16 mouse cellular contexts compared by ENCODE assay signal in the genomic region with DNA sequence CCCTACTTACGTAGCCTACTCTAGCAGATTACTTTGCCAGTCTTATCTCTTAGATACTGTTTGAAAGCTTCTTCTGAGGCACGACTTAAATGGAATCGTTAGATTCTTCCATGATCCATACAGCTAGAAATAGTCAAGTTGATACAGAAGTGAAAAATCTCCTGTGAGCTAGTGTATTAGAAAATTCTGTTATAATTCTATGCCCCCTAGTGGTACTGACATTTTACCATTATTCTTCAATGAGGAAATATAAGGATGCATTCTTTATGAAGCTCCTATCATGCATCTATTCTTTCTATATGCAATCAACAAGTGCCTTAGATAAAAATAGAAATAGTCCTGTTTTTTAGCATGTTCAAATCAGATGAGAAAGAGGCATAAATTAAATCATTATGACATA. TPM values are rescaled to one million over a fixed set of nuclear protein-coding genes. Genes with fewer than 3 reads are reported as not detected.
DNase-seq lines count a peak whose midpoint lies in the region; ATAC-seq and TF ChIP-seq lines count a peak whose summit lies in the region.
"Had no signal": no experiment of that assay in that cellular context is flagged by ENCODE, and none has a peak within 500 bp of the region (broad histone marks: within the 10 kb centered on the region; RNA-seq: fewer than 3 reads in every experiment).

No protein-coding gene starts in this region.

- H3K4me1 ChIP-seq in limb, embryonic 14.5 days (ENCODE audit: control insufficient read depth, insufficient read depth, low read length) = 0 out of 2 replicates have a peak, but pooled peaks cover 2% of the 10 kb centered on the region
- H3K4me1 ChIP-seq in limb, embryonic 10.5 days = peaks cover 4% of the 10 kb centered on the region
- 0 out of 2 replicates have a peak, but pooled peaks cover 2% of the 10 kb centered on the region for H3K4me1 ChIP-seq in embryonic facial prominence, embryonic 14.5 days (ENCODE audit: control insufficient read depth, insufficient read depth, low read length)

- H3K36me3 ChIP-seq in limb, embryonic 14.5 days (ENCODE audit: control insufficient read depth, insufficient read depth, low read length) = no peaks in the 10 kb centered on the region
- H3K36me3 ChIP-seq in limb, embryonic 10.5 days = no peaks in the 10 kb centered on the region
- no peaks in the 10 kb centered on the region for H3K36me3 ChIP-seq in embryonic facial prominence, embryonic 14.5 days (ENCODE audit: control insufficient read depth, insufficient read depth, low read length)
- H3K36me3 ChIP-seq: embryonic facial prominence, embryonic 13.5 days; hindbrain, embryonic 15.5 days; midbrain, embryonic 15.5 days had no signal

- H3K27ac ChIP-seq in limb, embryonic 14.5 days (replicated peaks; ENCODE audit: low read depth, low read length) = no peak overlapping the region
- no peak overlapping the region for H3K27ac ChIP-seq in limb, embryonic 10.5 days
- no peak overlapping the region for H3K27ac ChIP-seq in embryonic facial prominence, embryonic 14.5 days (replicated peaks; ENCODE audit: low read depth, low read length)
- H3K27ac ChIP-seq: embryonic facial prominence, embryonic 13.5 days; hindbrain, embryonic 15.5 days; liver, embryonic 14.5 days; macrophage; midbrain, embryonic 15.5 days had no signal

- no peak overlapping the region for H3K4me2 ChIP-seq in limb, embryonic 14.5 days (replicated peaks; ENCODE audit: low read depth, low read length, severe bottlenecking)
- no peak overlapping the region for H3K4me2 ChIP-seq in embryonic facial prominence, embryonic 14.5 days (ENCODE audit: low read depth, low read length)
- H3K4me2 ChIP-seq: embryonic facial prominence, embryonic 13.5 days; hindbrain, embryonic 15.5 days; midbrain, embryonic 15.5 days had no signal

- TF ChIP-seq POLR2A in limb, embryonic 14.5 days (IDR thresholded peaks at IDR 0.05; ENCODE audit: borderline replicate concordance, extremely low read depth, insufficient read depth, insufficient read length) = no peak

- ATAC-seq in frontal cortex, adult (ENCODE audit: low TSS enrichment) = 0 out of 2 replicates have a peak, but pooled peaks have one; percentile 35
- ATAC-seq in limb, embryonic 14.5 days (ENCODE audit: low FRiP score, low read depth) = no peak
- no peak for ATAC-seq in embryonic facial prominence, embryonic 14.5 days (ENCODE audit: low read depth)
- ATAC-seq: forebrain, embryonic 16.5 days; midbrain, embryonic 15.5 days had no signal

- WGBS in limb, embryonic 14.5 days = 78% methylated on average over 3 of the region's 3 CpGs
- WGBS in limb, embryonic 10.5 days = 82% methylated on average over 3 of the region's 3 CpGs
- 73% methylated on average over 3 of the region's 3 CpGs for WGBS in embryonic facial prominence, embryonic 14.5 days

- no peaks in the 10 kb centered on the region for H3K27me3 ChIP-seq in limb, embryonic 14.5 days (ENCODE audit: control insufficient read depth, insufficient read depth, low read length)
- peaks cover 17% of the 10 kb centered on the region for H3K27me3 ChIP-seq in limb, embryonic 10.5 days (ENCODE audit: low read depth, poor library complexity, severe bottlenecking)
- H3K27me3 ChIP-seq in embryonic facial prominence, embryonic 14.5 days (replicated peaks; ENCODE audit: control insufficient read depth, insufficient read depth, low read length) = peaks cover 4% of the 10 kb centered on the region; the same call in 1 of the 2 replicates

- no peaks in the 10 kb centered on the region for H3K9me3 ChIP-seq in limb, embryonic 14.5 days (ENCODE audit: control insufficient read depth, low read length)
- H3K9me3 ChIP-seq in limb, embryonic 10.5 days (replicated peaks) = no peaks in the 10 kb centered on the region
- no peaks in the 10 kb centered on the region for H3K9me3 ChIP-seq in embryonic facial prominence, embryonic 14.5 days (ENCODE audit: control insufficient read depth, low read length)
- H3K9me3 ChIP-seq: embryonic facial prominence, embryonic 13.5 days; hindbrain, embryonic 15.5 days; midbrain, embryonic 15.5 days had no signal

- H3K9ac ChIP-seq in limb, embryonic 14.5 days (ENCODE audit: low read depth, low read length, severe bottlenecking) = no peak overlapping the region
- no peak overlapping the region for H3K9ac ChIP-seq in embryonic facial prominence, embryonic 14.5 days (ENCODE audit: low read depth, low read length)
- H3K9ac ChIP-seq: embryonic facial prominence, embryonic 13.5 days; hindbrain, embryonic 15.5 days; liver, embryonic 14.5 days; midbrain, embryonic 15.5 days had no signal

- no peak overlapping the region for H3K4me3 ChIP-seq in limb, embryonic 14.5 days (replicated peaks; ENCODE audit: low read length)
- no peak overlapping the region for H3K4me3 ChIP-seq in limb, embryonic 10.5 days
- no peak overlapping the region for H3K4me3 ChIP-seq in embryonic facial prominence, embryonic 14.5 days (ENCODE audit: low read depth, low read length)
- H3K4me3 ChIP-seq: embryonic facial prominence, embryonic 13.5 days; hindbrain, embryonic 15.5 days; midbrain, embryonic 15.5 days had no signal

- no peak for DNase-seq in frontal cortex, postnatal 14 days (ENCODE audit: low spot score in 2 of 2)
- DNase-seq in limb, embryonic 14.5 days (ENCODE audit: low spot score) = peak; percentile 17
- DNase-seq in limb, embryonic 10.5 days (ENCODE audit: low spot score) = no peak
- DNase-seq in A20 (ENCODE audit: low read depth, low spot score) = peak; percentile 41
- DNase-seq in embryonic facial prominence, embryonic 14.5 days (ENCODE audit: low spot score) = peak; percentile 53
- DNase-seq in cerebellum, postnatal 14 days = no peak
- DNase-seq: cerebellum, adult 9-10 months; gastrocnemius, postnatal 36 days; layer of hippocampus, adult 9-11 months had no signal

RNA-seq across cellular contexts. Expression of a gene that starts 5.4 kb away (rescaled TPM):
- polyA plus RNA-seq in limb, embryonic 14.5 days (2012; rRNA removed) = 2.5 and 2.9 TPM in 2 replicates
- polyA plus RNA-seq in limb, embryonic 14.5 days (2014; fragmentation: Nextera tagmentation; extraction: Ambion mirVana) = 2.3 and 2.9 TPM in 2 replicates
- 0.81 and 1.1 TPM in 2 replicates for polyA plus RNA-seq in limb, embryonic 10.5 days (2016; fragmentation: Nextera tagmentation; extraction: Ambion mirVana)
- polyA plus RNA-seq in embryonic facial prominence, embryonic 14.5 days (2014; fragmentation: Nextera tagmentation; extraction: Ambion mirVana) = 1.4 and 2.2 TPM in 2 replicates
- polyA plus RNA-seq: macrophage had no signal

Comparison
In these comparisons a context has a peak if more than half of its experiments do, and no peak if none do; other contexts are left out.
1. DNase-seq: peak in limb, embryonic 14.5 days (single experiment), A20 (single experiment) and embryonic facial prominence, embryonic 14.5 days (single experiment); none in frontal cortex, postnatal 14 days (0 of 2), limb, embryonic 10.5 days (single experiment) and cerebellum, postnatal 14 days (0 of 2).